ENCODE assay signal across 8 mouse cellular contexts in genomic region chr7:59858480-59858879, GRCm38 (mm10).
DNase-seq lines count a peak whose midpoint lies in the region.
"Not testable (repeated sequence)": the region's sequence is repeated elsewhere in the genome, so short reads cannot be mapped to it uniquely, and the experiment has no call there.

No protein-coding gene starts in this region.

- peak; percentile 38 for DNase-seq in cerebellum, adult 11-12 months
- DNase-seq in cerebellum, adult 9-10 months, result peak; percentile 33
- DNase-seq in cerebellum, postnatal 25 days, result peak; percentile 26 to 33
- peak; percentile 3 for DNase-seq in gastrocnemius, postnatal 14 days
- peak; percentile 5 to 12 for DNase-seq in layer of hippocampus, postnatal 10 days (ENCODE audit: low spot score in 2 of 2)
- peak; percentile 3 to 6 for DNase-seq in left cerebral cortex, postnatal 14 days (ENCODE audit: low spot score in 2 of 2)
- DNase-seq in lung, postnatal 10 days, result peak; percentile 8
- DNase-seq in right cerebral cortex, postnatal 14 days, result peak; percentile 14

- intact Hi-C loops in gastrocnemius, postnatal 14 days (cut with DNase I; ENCODE audit: low total_unique reads); left cerebral cortex, postnatal 14 days (cut with DNase I): not testable (repeated sequence)

Comparison
In these comparisons a context has a peak if more than half of its experiments do, and no peak if none do; other contexts are left out.
1. Peak in every context shown above with its lines: DNase-seq.